Mouse (Mus musculus) midbrain, postnatal 0 days (tissue): ENCODE measurements around the gene Nabp1. TPM values are rescaled to one million over a fixed set of nuclear protein-coding genes. Genes with fewer than 3 reads are reported as not detected.

Source experiments
- ATAC-seq: fragments of 200-750 bp; cut with Nextera tagmentation; 2 replicates; pipeline ENCODE4 v1.8.0; 2017; ENCODE audit warnings: moderate number of reproducible peaks, mild to moderate bottlenecking, moderate TSS enrichment, moderate library complexity; ENCODE audit not compliant: low FRiP score
- DNase-seq: peaks from one replicate; pipeline ENCODE4 v3.0.0-alpha.2; 2015; ENCODE audit warnings: low spot score
- H3K27ac ChIP-seq: fragments of 300-500 bp; sonication (generic); 2 replicates; pipeline ENCODE4 v1.5.1; 2014; ENCODE audit warnings: low read depth, mild to moderate bottlenecking, low read length, mixed read lengths
- H3K27me3 ChIP-seq: fragments of 300-500 bp; sonication (generic); 2 replicates; pipeline ENCODE4 v1.6.1; 2014; ENCODE audit warnings: low read length, control low read depth, mixed read lengths; ENCODE audit not compliant: insufficient read depth
- H3K36me3 ChIP-seq: fragments of 300-500 bp; sonication (generic); 2 replicates; pipeline ENCODE4 v1.6.1; 2014; ENCODE audit warnings: low read length, control low read depth, mixed read lengths; ENCODE audit not compliant: insufficient read depth
- H3K4me1 ChIP-seq: fragments of 300-500 bp; sonication (generic); 2 replicates; pipeline ENCODE4 v1.6.1; 2014; ENCODE audit warnings: mild to moderate bottlenecking, control low read depth, antibody characterized with exemption, low read length, mixed read lengths; ENCODE audit not compliant: insufficient read depth
- H3K4me2 ChIP-seq: fragments of 300-500 bp; sonication (generic); 2 replicates; pipeline ENCODE4 v1.6.1; 2014; ENCODE audit warnings: low read depth, mild to moderate bottlenecking, low read length, mixed read lengths; ENCODE audit not compliant: poor library complexity, severe bottlenecking
- H3K4me3 ChIP-seq: fragments of 300-500 bp; sonication (generic); 2 replicates; pipeline ENCODE4 v1.5.1; 2014; ENCODE audit warnings: low read depth, mild to moderate bottlenecking, low read length, moderate library complexity
- H3K9ac ChIP-seq: fragments of 300-500 bp; sonication (generic); replicated peaks from 2 replicates; pipeline ENCODE4 v1.6.1; 2014; ENCODE audit warnings: mild to moderate bottlenecking, low read length, moderate library complexity, mixed read lengths; ENCODE audit not compliant: poor library complexity, severe bottlenecking
- H3K9me3 ChIP-seq: fragments of 300-500 bp; sonication (generic); 2 replicates; pipeline ENCODE4 v1.6.1; 2016; ENCODE audit warnings: low read length, control low read depth
- CTCF ChIP-seq: IDR thresholded peaks from 2 replicates; pipeline ENCODE4 v1.5.1; 2016; ENCODE audit warnings: antibody characterized with exemption, mild to moderate bottlenecking
- WGBS: fragments of 180-500 bp; shearing (Covaris S2); extraction: QIAGEN DNeasy Blood & Tissue Kit; methylation state at CpG from one replicate; pipeline ENCODE4 v1.1.7; 2014; 5-methylcytosine and 5-hydroxymethylcytosine counted together
- polyA plus RNA-seq: library from polyadenylated mRNA; unstranded; fragments of >200 nt; fragmentation: Nextera tagmentation; extraction: Ambion mirVana; gene quantifications from 2 replicates; pipeline ENCODE4 v1.2.1, GENCODE M21; 2015
- total RNA-seq: library from RNA; depleted of rRNA; stranded (reverse); fragments of >200 nt; gene quantifications from 2 replicates; pipeline ENCODE4 v1.2.3, GENCODE M21; 2014

Nabp1 gene
- total and polyA plus RNA-seq, 2 experiments from 2014 or later: 4.1 to 6.1 TPM

DNA sequence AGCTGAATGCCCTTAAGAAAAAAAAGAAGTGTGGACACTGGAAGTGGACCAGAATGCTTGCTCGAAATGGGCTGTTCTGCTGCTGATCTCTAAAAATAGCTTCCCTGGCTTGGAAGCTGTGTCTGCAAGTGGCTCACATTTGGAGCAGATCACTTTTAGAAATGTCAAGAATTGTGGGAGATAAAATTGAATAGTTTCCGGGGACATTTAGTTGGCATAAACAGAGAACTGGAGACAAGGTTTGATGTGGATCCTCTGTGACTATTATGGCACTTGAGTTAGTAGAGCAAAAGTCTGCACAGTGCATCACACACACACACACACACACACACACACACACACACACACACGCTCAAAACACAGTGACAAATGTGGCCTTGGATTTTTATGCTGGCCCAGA lies 36.8 kb upstream of the Nabp1 start:
- no peak for DNase-seq
- no peak for ATAC-seq
- H3K4me2 ChIP-seq: no peak overlapping the region
- no peaks in the 10 kb centered on the region for H3K27me3 ChIP-seq
- H3K9ac ChIP-seq: no peak overlapping the region
- TF ChIP-seq CTCF: no peak
- no peaks in the 10 kb centered on the region for H3K4me1 ChIP-seq
- no peaks in the 10 kb centered on the region for H3K36me3 ChIP-seq
- WGBS: 81% methylated on average over 3 of the region's 3 CpGs
- H3K27ac ChIP-seq: no peak overlapping the region
- H3K4me3 ChIP-seq: no peak overlapping the region
- no peaks in the 10 kb centered on the region for H3K9me3 ChIP-seq

DNA sequence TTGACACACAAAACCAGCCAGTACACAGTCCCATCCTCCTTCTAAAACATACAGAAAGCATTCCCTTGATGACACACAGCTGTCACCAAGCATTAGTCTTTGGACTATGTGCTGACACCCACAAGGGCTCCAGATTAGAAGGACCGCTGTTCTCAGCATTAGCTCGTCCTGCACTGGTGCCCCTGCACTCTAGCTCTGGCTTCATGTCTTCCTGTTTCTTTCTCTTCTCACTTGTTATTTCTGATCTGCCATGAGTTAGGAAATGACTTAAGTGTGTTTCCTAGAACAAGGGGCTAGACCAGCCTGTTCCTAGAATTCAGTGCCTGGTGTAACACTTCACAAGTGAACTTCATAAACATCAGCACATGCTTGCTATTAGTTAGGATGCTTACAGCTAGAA lies 36.2 kb upstream of the Nabp1 start:
- Histone ChIP-seq H3K9me3 (no peaks in the 10 kb centered on the region), H3K27ac (no peak overlapping the region), H3K27me3 (no peaks in the 10 kb centered on the region), H3K9ac (no peak overlapping the region), H3K4me3 (no peak overlapping the region), H3K4me1 (no peaks in the 10 kb centered on the region), H3K4me2 (no peak overlapping the region), H3K36me3 (no peaks in the 10 kb centered on the region)
- WGBS: 93% methylated on average over 2 of the region's 2 CpGs
- TF ChIP-seq CTCF: no peak
- ATAC-seq (no peak), DNase-seq (no peak)

DNA sequence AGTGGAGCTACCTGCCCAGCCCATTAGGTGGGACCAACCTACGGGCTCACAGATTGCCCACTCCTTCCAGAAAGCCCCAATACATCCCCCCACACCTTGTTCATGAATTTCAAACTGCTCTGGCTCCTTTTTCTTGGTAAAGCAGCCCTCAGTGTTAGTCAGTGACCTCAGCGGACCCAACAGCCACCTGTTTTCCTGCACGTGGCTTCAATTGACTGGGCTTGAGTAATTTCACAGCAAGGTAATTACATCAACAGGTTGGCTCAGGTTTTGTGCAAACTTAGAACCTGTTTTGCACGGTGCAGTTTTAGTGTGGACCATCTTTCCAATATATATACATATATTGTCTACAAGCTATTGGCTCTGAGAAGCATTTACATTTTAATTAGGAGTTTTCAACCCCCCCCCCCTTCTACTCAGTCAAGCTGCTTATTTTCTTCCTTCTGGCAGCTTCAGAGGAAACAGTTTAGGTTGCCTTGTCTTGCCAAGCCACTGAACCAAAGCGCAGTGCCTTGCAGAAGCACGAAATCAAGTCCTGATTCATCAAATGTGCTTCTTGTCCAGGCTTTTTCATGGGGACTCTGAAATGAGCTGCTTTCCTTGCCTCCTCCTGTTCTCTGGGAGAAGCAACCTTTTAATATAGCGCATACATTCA lies 35.0 kb upstream of the Nabp1 start:
- no peaks in the 10 kb centered on the region for H3K36me3 ChIP-seq
- no peaks in the 10 kb centered on the region for H3K4me1 ChIP-seq
- H3K27me3 ChIP-seq: no peaks in the 10 kb centered on the region
- no peak overlapping the region for H3K27ac ChIP-seq
- 77% methylated on average over 7 of the region's 7 CpGs for WGBS
- no peak overlapping the region for H3K4me2 ChIP-seq
- H3K9me3 ChIP-seq: no peaks in the 10 kb centered on the region
- DNase-seq: no peak
- no peak for ATAC-seq
- no peak overlapping the region for H3K9ac ChIP-seq
- TF ChIP-seq CTCF: no peak
- H3K4me3 ChIP-seq: no peak overlapping the region

- Histone ChIP-seq H3K4me1 (no peaks in the 10 kb centered on the region), H3K36me3 (no peaks in the 10 kb centered on the region), H3K9me3 (no peaks in the 10 kb centered on the region), H3K27me3 (no peaks in the 10 kb centered on the region), H3K4me2 (no peak overlapping the region), H3K4me3 (no peak overlapping the region), H3K9ac (no peak overlapping the region), H3K27ac (no peak overlapping the region)
- 89% methylated on average over 2 of the region's 2 CpGs for WGBS
- DNase-seq (no peak), ATAC-seq (no peak)
- no peak for TF ChIP-seq CTCF
These were observed 34.1 kb upstream of the Nabp1 start for GRCm38 (mm10) chr1:51512326-51512725.

DNA sequence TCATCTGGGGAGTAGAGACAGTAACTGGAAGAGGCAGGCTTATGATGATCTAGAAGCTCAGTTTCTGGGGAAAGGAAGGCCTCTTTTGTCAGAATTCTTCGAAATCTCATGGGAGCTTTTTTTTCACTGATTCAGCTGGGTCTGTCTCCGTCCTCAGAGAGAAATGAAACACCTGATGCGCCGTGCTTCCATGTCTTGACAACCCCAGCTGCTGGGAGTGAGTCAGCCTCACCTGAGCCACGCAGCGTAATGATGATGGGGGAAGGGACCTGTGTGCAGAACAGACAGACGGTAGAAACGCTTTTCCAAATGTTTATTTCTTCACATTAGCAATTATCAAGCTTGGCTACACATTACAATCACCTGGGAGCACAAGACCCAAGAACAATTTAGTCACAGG lies 31.6 kb upstream of the Nabp1 start:
- Histone ChIP-seq H3K27ac (no peak overlapping the region), H3K27me3 (no peaks in the 10 kb centered on the region), H3K4me2 (no peak overlapping the region), H3K36me3 (no peaks in the 10 kb centered on the region), H3K4me1 (no peaks in the 10 kb centered on the region), H3K4me3 (no peak overlapping the region), H3K9ac (no peak overlapping the region), H3K9me3 (no peaks in the 10 kb centered on the region)
- DNase-seq: peak; percentile 33
- no peak for ATAC-seq
- WGBS: 70% methylated on average over 8 of the region's 8 CpGs
- no peak for TF ChIP-seq CTCF

DNA sequence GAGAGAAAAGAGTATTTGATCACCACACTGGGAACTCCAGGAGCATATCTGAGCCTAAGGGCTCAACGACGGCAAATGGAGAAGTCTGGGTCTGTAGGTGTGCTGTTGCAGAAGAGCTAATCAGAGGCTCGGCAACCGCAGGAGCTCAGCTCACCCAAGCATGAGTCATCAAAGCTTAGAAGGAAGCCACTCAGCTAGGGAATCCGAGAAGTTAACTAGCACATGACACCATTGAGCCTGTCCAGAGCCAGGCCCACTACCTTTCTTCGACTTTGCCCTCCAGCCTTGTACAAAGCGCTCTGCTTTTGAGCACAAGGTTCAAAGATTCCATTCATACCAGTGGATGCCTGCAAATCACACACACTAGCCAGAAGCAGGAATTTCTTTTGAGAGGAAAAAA lies 30.9 kb upstream of the Nabp1 start:
- Histone ChIP-seq H3K4me3 (no peak overlapping the region), H3K27me3 (no peaks in the 10 kb centered on the region), H3K27ac (no peak overlapping the region), H3K9me3 (no peaks in the 10 kb centered on the region), H3K36me3 (no peaks in the 10 kb centered on the region), H3K4me2 (no peak overlapping the region), H3K4me1 (no peaks in the 10 kb centered on the region), H3K9ac (no peak overlapping the region)
- WGBS: 22% methylated on average over 7 of the region's 7 CpGs
- ATAC-seq (peak; percentile 34; the same call in 1 of the 2 replicates), DNase-seq (no peak)
- TF ChIP-seq CTCF: no peak
